Mouse (Mus musculus) cerebellum, adult 2 months (tissue): ENCODE data around the gene Prrxl1.

Source experiments
- CTCF ChIP-seq: fragments of 200-500 bp; IDR thresholded peaks from 2 replicates; pipeline ENCODE4 v1.5.1; 2011; ENCODE audit warnings: low read depth, mild to moderate bottlenecking, control low read depth, low read length, moderate library complexity, borderline replicate concordance; ENCODE audit not compliant: insufficient read depth
- POLR2A ChIP-seq: fragments of 200-500 bp; IDR thresholded peaks from 2 replicates; pipeline ENCODE4 v1.6.1; 2011; ENCODE audit warnings: low read length, control low read depth, borderline replicate concordance; ENCODE audit not compliant: insufficient read depth

- TF ChIP-seq CTCF: no peak
- TF ChIP-seq POLR2A: no peak
These were observed 25.0 kb downstream of the Prrxl1 start for GRCm38 (mm10) chr14:32624245-32624644.
